Mouse (Mus musculus): Measurements from ENCODE around the gene Ezr.

GRCm38 (mm10) chr17:6738836-6739235 lies 43.7 kb downstream of the Ezr start:
- TF ChIP-seq CTCF (IDR thresholded peaks at IDR 0.05; ENCODE audit: extremely low read depth, insufficient read depth, insufficient read length, insufficient replicate concordance) (no peak), POLR2A (IDR thresholded peaks at IDR 0.05; ENCODE audit: low read depth, low read length) (no peak)
